Mouse (Mus musculus) megakaryocyte, embryonic 14.5 days (primary cell): Measurements from ENCODE around the gene Npepl1. TPM values are rescaled to one million over a fixed set of nuclear protein-coding genes. Genes with fewer than 3 reads are reported as not detected.

Source experiments
- H3K27me3 ChIP-seq: replicated peaks from 2 replicates; pipeline ENCODE3; 2012; ENCODE audit warnings: inconsistent platforms
- H3K36me3 ChIP-seq: replicated peaks from 2 replicates; pipeline ENCODE3; 2012; ENCODE audit warnings: low read length, inconsistent platforms, mixed read lengths
- H3K4me1 ChIP-seq: 2 replicates; pipeline ENCODE4 v1.6.1; 2012; ENCODE audit warnings: inconsistent platforms
- H3K4me3 ChIP-seq: replicated peaks from 2 replicates; pipeline ENCODE3; 2012; ENCODE audit warnings: moderate library complexity, mild to moderate bottlenecking, inconsistent platforms
- H3K9me3 ChIP-seq: 2 replicates; pipeline ENCODE4 v1.6.1; 2012; ENCODE audit warnings: inconsistent platforms
- FLI1 ChIP-seq: IDR thresholded peaks from 2 replicates; pipeline ENCODE4 v1.6.1; 2012; ENCODE audit warnings: low read length, inconsistent platforms, mixed read lengths
- GATA1 ChIP-seq: IDR thresholded peaks from 3 replicates; pipeline ENCODE4 v1.6.1; 2012; ENCODE audit warnings: mixed read lengths, low read length, inconsistent platforms, borderline replicate concordance
- polyA plus RNA-seq: library from polyadenylated mRNA; stranded (reverse); fragments of >175 nt; gene quantifications from 2 replicates; pipeline ENCODE4 v1.2.3, GENCODE M21; 2012; ENCODE audit warnings: low replicate concordance; ENCODE audit not compliant: insufficient read depth

Gene Npepl1
- polyA plus RNA-seq, 1 experiment: 121 TPM

- H3K4me3 ChIP-seq: no peak overlapping the region
- no peaks in the 10 kb centered on the region for H3K27me3 ChIP-seq
- TF ChIP-seq FLI1 (no peak), GATA1 (no peak)
- H3K36me3 ChIP-seq: peaks cover 45% of the 10 kb centered on the region
- H3K4me1 ChIP-seq: 0 out of 2 replicates have a peak, but pooled peaks cover 7% of the 10 kb centered on the region
- H3K9me3 ChIP-seq: no peaks in the 10 kb centered on the region
Measured at GRCm38 (mm10) chr2:174103527-174103926, 6.6 kb upstream of the Npepl1 start.

DNA sequence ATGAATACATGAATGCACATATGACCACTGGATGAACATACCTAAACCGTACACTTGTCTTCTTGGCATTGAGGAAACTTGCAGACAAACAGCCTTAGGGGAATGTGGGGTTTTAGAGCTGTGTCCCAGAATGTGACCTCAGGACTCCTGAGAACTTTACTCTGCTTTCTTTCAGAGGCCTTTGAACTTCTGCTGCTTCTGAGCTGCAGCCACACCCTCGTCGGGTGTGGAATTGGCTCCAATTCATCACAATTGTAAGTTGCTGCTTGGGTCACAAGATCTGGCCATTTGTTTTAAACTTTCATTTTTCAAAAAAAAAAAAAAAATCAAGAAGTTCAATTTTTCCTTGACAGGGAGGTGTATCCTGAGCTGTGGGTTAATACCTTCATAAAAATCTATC is 2.8 kb upstream of the Npepl1 start:
- H3K4me3 ChIP-seq: no peak overlapping the region
- H3K36me3 ChIP-seq: peaks cover 27% of the 10 kb centered on the region
- TF ChIP-seq FLI1 (no peak), GATA1 (no peak)

DNA sequence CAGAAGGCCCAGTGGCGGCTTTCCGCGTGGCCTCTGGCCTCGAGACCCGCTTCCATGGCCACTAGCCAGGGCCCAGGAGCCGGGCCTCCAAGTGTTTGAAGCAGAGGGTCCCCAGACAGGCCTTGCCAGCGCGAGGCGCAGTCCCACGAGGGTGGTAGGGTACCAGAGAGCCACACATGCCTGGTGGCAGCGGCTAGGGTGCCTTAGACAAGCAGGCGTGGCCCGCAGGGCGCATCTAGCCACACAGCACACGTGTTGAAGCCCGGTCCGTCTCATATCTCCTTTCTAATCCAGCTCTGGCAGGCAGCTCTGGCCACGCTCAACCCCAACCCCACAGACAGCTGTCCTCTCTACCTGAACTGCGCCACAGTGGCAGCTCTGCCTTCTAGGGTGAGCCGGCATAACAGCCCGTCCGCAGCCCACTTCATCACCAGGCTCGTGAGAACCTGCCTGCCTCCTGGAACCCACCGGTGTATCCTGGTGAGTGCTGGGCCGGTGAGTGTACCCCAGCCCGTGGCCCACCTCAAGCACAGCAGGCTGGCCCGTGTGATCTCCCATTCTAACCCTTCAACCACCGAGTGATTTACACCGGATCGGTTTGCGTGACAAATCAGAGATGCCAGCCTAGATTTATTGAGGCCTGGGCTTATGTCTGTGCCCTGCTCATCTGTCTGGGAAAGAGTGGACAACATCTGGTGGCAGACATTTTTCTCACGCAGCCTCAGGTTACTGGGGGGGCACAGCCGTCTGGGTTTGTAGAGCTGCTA is 817 bp downstream of the Npepl1 start:
- peak overlapping the region; percentile 95 for H3K4me3 ChIP-seq

More for the DNA sequence above, 2.8 kb upstream of the Npepl1 start:
- no peaks in the 10 kb centered on the region for H3K27me3 ChIP-seq
- H3K4me1 ChIP-seq: peaks cover 26% of the 10 kb centered on the region
- H3K9me3 ChIP-seq: no peaks in the 10 kb centered on the region

GRCm38 (mm10) chr2:174112931-174113330 is 2.8 kb downstream of the Npepl1 start:
- no peak overlapping the region for H3K4me3 ChIP-seq
- H3K9me3 ChIP-seq: no peaks in the 10 kb centered on the region
- TF ChIP-seq FLI1 (no peak), GATA1 (no peak)
- peaks cover 69% of the 10 kb centered on the region for H3K36me3 ChIP-seq
- peaks cover 19% of the 10 kb centered on the region for H3K4me1 ChIP-seq
- H3K27me3 ChIP-seq: no peaks in the 10 kb centered on the region

More for the DNA sequence above, 817 bp downstream of the Npepl1 start:
- Histone ChIP-seq H3K36me3 (peaks cover 50% of the 10 kb centered on the region), H3K9me3 (no peaks in the 10 kb centered on the region), H3K4me1 (peaks cover 22% of the 10 kb centered on the region), H3K27me3 (no peaks in the 10 kb centered on the region)
- no peak for TF ChIP-seq GATA1
- TF ChIP-seq FLI1: no peak

DNA sequence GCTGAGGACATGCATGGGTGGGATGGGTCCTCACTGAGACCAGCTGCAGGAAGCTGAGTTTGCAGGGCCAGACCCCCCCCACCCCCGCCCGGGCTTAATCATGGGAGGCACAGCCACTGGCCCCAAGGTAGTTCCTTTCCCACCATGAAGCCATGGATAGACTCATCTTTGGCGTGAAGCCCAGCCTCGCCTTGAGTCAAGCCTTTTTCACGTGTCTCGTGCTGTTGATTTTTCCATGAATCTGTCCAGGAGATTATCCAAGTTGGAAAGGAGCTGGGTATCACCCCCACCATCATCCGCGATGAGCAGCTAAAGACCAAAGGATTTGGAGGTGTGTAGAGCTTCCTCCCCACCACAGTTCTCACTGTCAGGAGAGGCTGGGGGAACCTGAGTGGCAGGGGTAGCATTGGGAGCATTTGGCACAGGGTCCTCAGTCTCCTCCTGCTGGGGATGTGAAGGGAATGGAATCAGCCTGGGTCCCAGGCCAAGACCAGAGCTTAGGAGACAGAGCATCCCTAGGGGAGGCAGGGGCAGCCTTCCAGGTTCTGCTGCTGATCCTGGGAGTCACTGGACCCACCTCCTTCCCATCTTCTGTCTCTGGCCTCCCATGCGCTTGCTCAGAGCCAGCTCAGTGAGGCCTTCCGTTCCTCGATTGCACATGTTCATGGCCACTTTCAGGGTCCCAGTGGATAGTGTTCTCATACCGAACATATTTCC is 4.2 kb downstream of the Npepl1 start:
- H3K36me3 ChIP-seq: peaks cover 80% of the 10 kb centered on the region
- TF ChIP-seq GATA1: no peak
- no peak for TF ChIP-seq FLI1
- no peak overlapping the region for H3K4me3 ChIP-seq
- H3K27me3 ChIP-seq: no peaks in the 10 kb centered on the region
- peaks cover 24% of the 10 kb centered on the region for H3K4me1 ChIP-seq
- H3K9me3 ChIP-seq: no peaks in the 10 kb centered on the region

GRCm38 (mm10) chr2:174116929-174117328 is 6.8 kb downstream of the Npepl1 start:
- Histone ChIP-seq H3K4me1 (peaks cover 7% of the 10 kb centered on the region), H3K36me3 (peaks cover 100% of the 10 kb centered on the region), H3K4me3 (peak overlapping the region; percentile 23), H3K27me3 (no peaks in the 10 kb centered on the region), H3K9me3 (no peaks in the 10 kb centered on the region)
- TF ChIP-seq GATA1 (no peak), FLI1 (no peak)

- peaks cover 100% of the 10 kb centered on the region for H3K36me3 ChIP-seq
- H3K4me3 ChIP-seq: no peak overlapping the region
- H3K4me1 ChIP-seq: peaks cover 5% of the 10 kb centered on the region; the same call in 1 of the 2 replicates
- TF ChIP-seq FLI1: no peak
- no peak for TF ChIP-seq GATA1
- no peaks in the 10 kb centered on the region for H3K27me3 ChIP-seq
- H3K9me3 ChIP-seq: no peaks in the 10 kb centered on the region
Measured at GRCm38 (mm10) chr2:174118141-174118540, 8.0 kb downstream of the Npepl1 start.

DNA sequence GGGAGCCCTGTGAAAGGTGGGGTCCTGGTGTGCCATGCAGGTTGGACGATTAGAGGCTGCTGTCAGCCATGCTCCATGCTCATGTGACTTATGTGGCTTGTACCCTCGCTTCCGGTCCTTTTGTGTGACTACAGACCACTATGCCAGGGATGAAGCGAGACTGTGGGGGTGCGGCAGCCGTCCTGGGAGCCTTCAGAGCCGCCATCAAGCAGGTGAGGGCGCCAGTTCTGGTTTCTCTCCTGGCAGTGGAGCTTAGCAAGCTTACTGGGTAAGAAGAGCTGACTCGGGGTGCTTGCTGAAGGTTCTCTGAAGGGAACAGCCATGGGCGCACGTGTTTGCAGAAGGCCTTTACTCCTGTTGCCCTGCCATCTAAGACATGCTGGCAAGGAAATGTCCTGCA is 9.1 kb downstream of the Npepl1 start:
- TF ChIP-seq GATA1 (no peak), FLI1 (no peak)
- Histone ChIP-seq H3K4me1 (peaks cover 5% of the 10 kb centered on the region; the same call in 1 of the 2 replicates), H3K9me3 (peaks cover 8% of the 10 kb centered on the region), H3K4me3 (no peak overlapping the region), H3K27me3 (no peaks in the 10 kb centered on the region), H3K36me3 (peaks cover 100% of the 10 kb centered on the region)

DNA sequence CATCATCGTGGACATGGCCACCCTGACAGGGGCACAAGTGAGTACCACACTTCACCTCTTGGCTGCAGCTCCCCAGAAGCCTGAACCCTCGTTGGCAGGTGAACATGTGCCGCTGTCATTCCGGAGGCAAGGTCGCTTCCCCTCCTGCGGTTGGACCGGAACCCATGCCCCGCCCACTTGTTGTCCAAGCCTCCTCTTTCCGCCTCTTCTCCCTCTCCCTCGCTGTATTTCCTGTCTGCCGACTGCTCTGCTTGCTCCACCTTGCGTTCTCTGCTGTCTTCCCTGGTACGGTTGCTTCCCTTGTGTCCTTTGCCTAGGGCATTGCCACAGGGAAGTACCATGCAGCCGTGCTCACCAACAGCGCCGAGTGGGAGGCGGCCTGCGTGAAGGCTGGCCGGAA is 10.5 kb downstream of the Npepl1 start:
- peaks cover 96% of the 10 kb centered on the region for H3K36me3 ChIP-seq
- no peaks in the 10 kb centered on the region for H3K27me3 ChIP-seq
- peaks cover 22% of the 10 kb centered on the region for H3K9me3 ChIP-seq
- H3K4me3 ChIP-seq: peak overlapping the region; percentile 5
- peaks cover 5% of the 10 kb centered on the region; the same call in 1 of the 2 replicates for H3K4me1 ChIP-seq
- TF ChIP-seq GATA1 (no peak), FLI1 (no peak)
